Comparison of ENCODE assay signal across 22 mouse cellular contexts in the genomic region with DNA sequence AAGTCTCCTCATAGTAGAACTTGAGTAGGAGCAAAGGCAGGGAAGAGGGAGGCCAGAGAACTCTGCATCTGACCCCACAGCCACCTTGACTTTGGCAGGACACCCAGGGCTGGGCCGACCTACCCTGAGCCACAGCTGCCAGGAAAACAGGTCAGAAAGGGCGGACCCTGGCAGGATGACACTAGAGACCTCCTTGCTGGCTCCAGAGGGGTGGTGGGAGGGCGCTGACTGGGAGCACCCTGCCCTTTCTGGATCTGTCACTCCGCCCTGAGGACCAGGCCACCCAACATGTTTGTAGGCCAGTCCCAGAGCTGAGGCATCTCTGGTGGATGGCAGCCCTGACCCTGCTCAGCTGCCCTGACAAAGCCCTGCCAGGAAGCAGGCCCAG. TPM values are rescaled to one million over a fixed set of nuclear protein-coding genes. Genes with fewer than 3 reads are reported as not detected.
DNase-seq lines count a peak whose midpoint lies in the region; ATAC-seq and TF ChIP-seq lines count a peak whose summit lies in the region.
"Had no signal": no experiment of that assay in that cellular context is flagged by ENCODE, and none has a peak within 500 bp of the region (broad histone marks: within the 10 kb centered on the region; RNA-seq: fewer than 3 reads in every experiment).

No protein-coding gene starts in this region.

- no peak for ATAC-seq in intestine, embryonic 16.5 days
- ATAC-seq: activated CD4-positive, CD25-positive, alpha-beta regulatory T cell, adult 4 months; forebrain, embryonic 14.5 days; Patski had no signal

- DNase-seq in gastrocnemius, postnatal 25 days = peak; percentile 61
- no peak for DNase-seq in gastrocnemius, postnatal 14 days
- peak; percentile 44 to 82 for DNase-seq in kidney, postnatal 25 days
- DNase-seq in kidney, postnatal 10 days = no peak
- DNase-seq in urinary bladder, postnatal 36 days (ENCODE audit: low spot score in 2 of 2) = no peak
- DNase-seq: adrenal gland, postnatal 36 days; heart, postnatal 14 days; lung, embryonic 14.5 days; lung, postnatal 4 days; right cerebral cortex, postnatal 4 days; thymus, adult 18-20 months had no signal

- no peak overlapping the region for H3K27ac ChIP-seq in intestine, embryonic 16.5 days (ENCODE audit: low read length)
- peak overlapping the region; percentile 82 for H3K27ac ChIP-seq in small intestine, adult 2 months (ENCODE audit: insufficient read depth, low read depth, low read length)
- H3K27ac ChIP-seq: hindbrain, embryonic 14.5 days; kidney, postnatal 0 days; limb, embryonic 12.5 days; neural tube, embryonic 13.5 days had no signal

- 84% methylated on average over 4 of the region's 4 CpGs for WGBS in intestine, embryonic 16.5 days
- 71% methylated on average over 4 of the region's 4 CpGs for WGBS in small intestine, adult 2 months

- H3K9ac ChIP-seq in intestine, embryonic 16.5 days (ENCODE audit: low read depth, low read length) = peak overlapping the region; percentile 40; the same call in 1 of the 2 replicates
- H3K9ac ChIP-seq: hindbrain, embryonic 14.5 days; limb, embryonic 12.5 days; lung, embryonic 14.5 days; neural tube, embryonic 13.5 days had no signal

- H3K9me3 ChIP-seq in intestine, embryonic 16.5 days (ENCODE audit: control insufficient read depth, low read length) = no peaks in the 10 kb centered on the region
- H3K9me3 ChIP-seq: limb, embryonic 12.5 days; neural tube, embryonic 13.5 days had no signal

- no peak for TF ChIP-seq POLR2A in small intestine, adult 2 months (IDR thresholded peaks at IDR 0.05; ENCODE audit: low read depth, low read length)

- H3K4me2 ChIP-seq in intestine, embryonic 16.5 days (ENCODE audit: low read depth, low read length) = no peak overlapping the region
- H3K4me2 ChIP-seq: hindbrain, embryonic 14.5 days; limb, embryonic 12.5 days; lung, embryonic 14.5 days; midbrain, embryonic 11.5 days; neural tube, embryonic 13.5 days had no signal

- peaks cover 21% of the 10 kb centered on the region for H3K4me1 ChIP-seq in intestine, embryonic 16.5 days (ENCODE audit: control insufficient read depth, insufficient read depth, low read length)
- H3K4me1 ChIP-seq in small intestine, adult 2 months (ENCODE audit: control insufficient read depth, insufficient read depth, insufficient read length, low read length) = peaks cover 51% of the 10 kb centered on the region
- H3K4me1 ChIP-seq: neural tube, embryonic 13.5 days had no signal

- no peaks in the 10 kb centered on the region for H3K27me3 ChIP-seq in intestine, embryonic 16.5 days (replicated peaks; ENCODE audit: control insufficient read depth, insufficient read depth, low read length)
- H3K27me3 ChIP-seq in small intestine, adult 2 months (ENCODE audit: control insufficient read depth, insufficient read depth, low read length) = no peaks in the 10 kb centered on the region
- H3K27me3 ChIP-seq: limb, embryonic 12.5 days; neural tube, embryonic 13.5 days; Patski had no signal

- TF ChIP-seq CTCF in small intestine, adult 2 months (IDR thresholded peaks at IDR 0.05; ENCODE audit: extremely low read depth, insufficient read length, insufficient replicate concordance, low read depth, low read length) = no peak

- no peaks in the 10 kb centered on the region for H3K36me3 ChIP-seq in intestine, embryonic 16.5 days (ENCODE audit: control insufficient read depth, insufficient read depth, low read length)
- no peaks in the 10 kb centered on the region for H3K36me3 ChIP-seq in small intestine, adult 2 months (ENCODE audit: control insufficient read depth, insufficient read depth, low read length)
- H3K36me3 ChIP-seq: limb, embryonic 12.5 days; neural tube, embryonic 13.5 days had no signal

- intact Hi-C loops in gastrocnemius, postnatal 14 days (cut with DNase I; ENCODE audit: low total_unique reads) = no loop called here

- no peak overlapping the region for H3K4me3 ChIP-seq in intestine, embryonic 16.5 days (ENCODE audit: low read length)
- H3K4me3 ChIP-seq in small intestine, adult 2 months (ENCODE audit: low read depth, low read length) = peak overlapping the region; percentile 15
- H3K4me3 ChIP-seq: erythroblast, embryonic 14.5 days; limb, embryonic 12.5 days; neural tube, embryonic 13.5 days had no signal

RNA-seq across cellular contexts. Expression of gene Bloc1s4, which starts 19.4 kb away (rescaled TPM):
- total RNA-seq in gastrocnemius, postnatal 25 days (2021) = 1 to 10 TPM; 6.9 to 8.1 TPM
- 1 to 10 TPM; 8.0 to 9.2 TPM for total RNA-seq in gastrocnemius, postnatal 14 days (2021)
- 16.5 and 19.7 TPM in 2 replicates for polyA plus RNA-seq in intestine, embryonic 16.5 days (2015; fragmentation: Nextera tagmentation; extraction: Ambion mirVana)
- 30.4 and 31.0 TPM in 2 replicates for polyA plus RNA-seq in small intestine, adult 2 months (2012; rRNA removed)

RNA-seq across cellular contexts. Expression of gene D5Ertd579e, which starts 33.3 kb away (rescaled TPM):
- 10 to 100 TPM; 67.6 to 73.7 TPM for total RNA-seq in gastrocnemius, postnatal 25 days (2021)
- total RNA-seq in gastrocnemius, postnatal 14 days (2021) = 10 to 100 TPM; 52.2 to 54.5 TPM
- 14.0 and 14.2 TPM in 2 replicates for polyA plus RNA-seq in intestine, embryonic 16.5 days (2015; fragmentation: Nextera tagmentation; extraction: Ambion mirVana)
- 14.4 and 27.4 TPM in 2 replicates for polyA plus RNA-seq in small intestine, adult 2 months (2012; rRNA removed)

Comparison
In these comparisons a context has a peak if more than half of its experiments do, and no peak if none do; other contexts are left out.
1. DNase-seq: peak in gastrocnemius, postnatal 25 days (single experiment) and kidney, postnatal 25 days (2 of 2); none in gastrocnemius, postnatal 14 days (single experiment), kidney, postnatal 10 days (single experiment) and urinary bladder, postnatal 36 days (0 of 2).